Mouse (Mus musculus) naive thymus-derived CD4-positive, alpha-beta T cell, adult 5 months (primary cell): Measurements from ENCODE around the gene Fam214b. TPM values are rescaled to one million over a fixed set of nuclear protein-coding genes. Genes with fewer than 3 reads are reported as not detected.

Experiments used
- polyA plus RNA-seq: library from polyadenylated mRNA; unstranded; fragments of 100-300 nt; shearing (Covaris generic); gene quantifications from one replicate; pipeline ENCODE4 v1.2.1, GENCODE M21; 2017

The Fam214b gene
- polyA plus RNA-seq: 2.4 TPM

GRCm38 (mm10) chr4:43045659-43046302, at the start of gene Fam214b:
TSS of gene Fam214b (minus strand) at chr4:43046220.

GRCm38 (mm10) chr4:43058753-43059654, 13.0 kb upstream of the Fam214b start, which contains the start of gene Unc13b:
TSS of gene Unc13b (plus strand) at chr4:43058953.

GRCm38 (mm10) chr4:43031237-43031995, 14.6 kb downstream of the Fam214b start, which contains the start of gene Stoml2:
TSS of gene Stoml2 (minus strand) at chr4:43031710.

GRCm38 (mm10) chr4:43025084-43025960, 20.7 kb downstream of the Fam214b start, which contains the start of gene Pigo:
TSS of gene Pigo (minus strand) at chr4:43025819.

GRCm38 (mm10) chr4:43010161-43011038, 35.6 kb downstream of the Fam214b start, which contains the start of gene Fancg:
TSS of gene Fancg (minus strand) at chr4:43010506.

GRCm38 (mm10) chr4:43000141-43000986, 45.7 kb downstream of the Fam214b start, which contains the start of gene Vcp:
TSS of gene Vcp (minus strand) at chr4:43000507.

Other genes starting within 250 kb of the Fam214b start
- gene Fam205a1, start 192.3 kb downstream of the Fam214b start, polyA plus RNA-seq: not detected
- not detected for gene Gm12394, start 189.4 kb downstream of the Fam214b start, polyA plus RNA-seq
- gene Fam205c, start 172.0 kb downstream of the Fam214b start, polyA plus RNA-seq: not detected
- gene Phf24, start 129.6 kb downstream of the Fam214b start, polyA plus RNA-seq: not detected
- 38.1 TPM for gene Dnajb5, start 96.4 kb downstream of the Fam214b start, polyA plus RNA-seq
- not detected for gene 1700022I11Rik, start 76.6 kb downstream of the Fam214b start, polyA plus RNA-seq
- 266 TPM for gene Vcp, start 45.7 kb downstream of the Fam214b start, polyA plus RNA-seq
- gene Fancg, start 35.7 kb downstream of the Fam214b start, polyA plus RNA-seq: 19.4 TPM
- 53.9 TPM for gene Pigo, start 20.4 kb downstream of the Fam214b start, polyA plus RNA-seq
- 70.0 TPM for gene Stoml2, start 14.5 kb downstream of the Fam214b start, polyA plus RNA-seq
- 0.42 TPM for gene Unc13b, start 12.7 kb upstream of the Fam214b start, polyA plus RNA-seq
- not detected for gene Atp8b5, start 220.9 kb upstream of the Fam214b start, polyA plus RNA-seq